ENCODE assay signal across 25 mouse cellular contexts in genomic region chr10:76036962-76037361, GRCm38 (mm10). TPM values are rescaled to one million over a fixed set of nuclear protein-coding genes. Genes with fewer than 3 reads are reported as not detected.
A peak's percentile ranks its signal among the peaks of the same experiment; 100 is the strongest.
DNase-seq lines count a peak whose midpoint lies in the region; ATAC-seq and TF ChIP-seq lines count a peak whose summit lies in the region.
"Had no signal": no experiment of that assay in that cellular context is flagged by ENCODE, and none has a peak within 500 bp of the region (broad histone marks: within the 10 kb centered on the region; RNA-seq: fewer than 3 reads in every experiment).

No protein-coding gene starts in this region.

- peaks cover 33% of the 10 kb centered on the region for H3K79me2 ChIP-seq in MEL (ENCODE audit: control insufficient read depth, insufficient read depth, low read length, poor library complexity)

- H3K9me3 ChIP-seq in E14TG2a.4 (ENCODE audit: low read length) (no peaks in the 10 kb centered on the region), ES-E14 (ENCODE audit: control insufficient read depth, insufficient read depth, low read depth, low read length) (no peaks in the 10 kb centered on the region), MEL (replicated peaks; ENCODE audit: insufficient read depth, low read length) (no peaks in the 10 kb centered on the region)
- no peaks in the 10 kb centered on the region for H3K9me3 ChIP-seq in limb, embryonic 10.5 days (replicated peaks)
- no peaks in the 10 kb centered on the region for H3K9me3 ChIP-seq in liver, embryonic 12.5 days (replicated peaks)
- H3K9me3 ChIP-seq in kidney, embryonic 15.5 days (replicated peaks) = no peaks in the 10 kb centered on the region
- H3K9me3 ChIP-seq: G1E had no signal

- peak in 1 of 2 experiments; percentile 59; a peak in 1 of 4 replicates for TF ChIP-seq EP300 in MEL (IDR thresholded peaks at IDR 0.05; ENCODE audit: low read depth in 1 of 2, low read length in 2 of 2)

- no peak for TF ChIP-seq RAD21 in MEL (IDR thresholded peaks at IDR 0.05; ENCODE audit: low read depth, low read length)

- in situ Hi-C loops in ES-E14 (cut with MboI; ENCODE audit: low sequenced_read_pairs in 2 of 2, unreplicated experiment in 2 of 2) = no loop called here

- H3K4me1 ChIP-seq in E14TG2a.4 (replicated peaks; ENCODE audit: low read depth, low read length) (peaks cover 75% of the 10 kb centered on the region), ES-E14 (ENCODE audit: control insufficient read depth in 2 of 2, insufficient read depth in 2 of 2, low read length in 2 of 2, poor library complexity in 1 of 2) (peaks cover 7 to 11% of the 10 kb centered on the region in 2 experiments), MEL (ENCODE audit: control insufficient read depth in 1 of 2, insufficient read depth in 2 of 2, low read length in 2 of 2) (peaks cover 4 to 10% of the 10 kb centered on the region in 2 experiments)
- H3K4me1 ChIP-seq in limb, embryonic 10.5 days = peaks cover 12% of the 10 kb centered on the region; the same call in 1 of the 2 replicates
- H3K4me1 ChIP-seq in liver, embryonic 12.5 days = peaks cover 41% of the 10 kb centered on the region
- H3K4me1 ChIP-seq in kidney, embryonic 15.5 days = peaks cover 14% of the 10 kb centered on the region

- H3K4me3 ChIP-seq in E14TG2a.4 (replicated peaks; ENCODE audit: low read length) = 0 out of 2 replicates have a peak overlapping the region, but pooled peaks have one; percentile 5
- peak overlapping the region in 1 of 2 experiments; percentile 30; a peak in 1 of 4 replicates for H3K4me3 ChIP-seq in ES-E14 (ENCODE audit: insufficient read depth in 1 of 2, low read depth in 1 of 2, low read length in 2 of 2, poor library complexity in 1 of 2, severe bottlenecking in 1 of 2)
- no peak overlapping the region for H3K4me3 ChIP-seq in MEL (ENCODE audit: control insufficient read depth in 1 of 2, insufficient read depth in 1 of 2, low read depth in 2 of 2, low read length in 2 of 2)
- no peak overlapping the region for H3K4me3 ChIP-seq in limb, embryonic 10.5 days
- H3K4me3 ChIP-seq in liver, embryonic 12.5 days = no peak overlapping the region
- no peak overlapping the region for H3K4me3 ChIP-seq in kidney, embryonic 15.5 days (replicated peaks)

- peak overlapping the region; percentile 38; the same call in 1 of the 2 replicates for H3K27ac ChIP-seq in ES-E14 (ENCODE audit: insufficient read depth, low read depth, low read length, poor library complexity, severe bottlenecking)
- no peak overlapping the region for H3K27ac ChIP-seq in MEL (ENCODE audit: control insufficient read depth, low read depth, low read length)
- no peak overlapping the region for H3K27ac ChIP-seq in limb, embryonic 10.5 days
- H3K27ac ChIP-seq in liver, embryonic 12.5 days = no peak overlapping the region
- no peak overlapping the region for H3K27ac ChIP-seq in kidney, embryonic 15.5 days

- H3K27me3 ChIP-seq in E14TG2a.4 (ENCODE audit: insufficient read depth, low read length) (no peaks in the 10 kb centered on the region), MEL (ENCODE audit: control insufficient read depth in 1 of 2, insufficient read depth in 2 of 2, low read length in 2 of 2) (no peaks in the 10 kb centered on the region)
- H3K27me3 ChIP-seq in limb, embryonic 10.5 days (ENCODE audit: low read depth, poor library complexity, severe bottlenecking) = no peaks in the 10 kb centered on the region
- no peaks in the 10 kb centered on the region for H3K27me3 ChIP-seq in liver, embryonic 12.5 days (replicated peaks)
- no peaks in the 10 kb centered on the region for H3K27me3 ChIP-seq in kidney, embryonic 15.5 days
- H3K27me3 ChIP-seq: CH12.LX, Patski had no signal

- H3K4me2 ChIP-seq in liver, embryonic 12.5 days = no peak overlapping the region
- H3K4me2 ChIP-seq in kidney, embryonic 15.5 days = no peak overlapping the region

- DNase-seq in ES-E14 (ENCODE audit: low read depth, low spot score) (no peak), MEL (ENCODE audit: low read depth, low spot score) (no peak)
- DNase-seq in limb, embryonic 10.5 days (ENCODE audit: low spot score) = peak; percentile 11
- DNase-seq in lung, adult 18-20 months = no peak
- DNase-seq: adrenal gland, adult 2 months; adrenal gland, adult 8-10 months; adrenal gland, postnatal 10 days; adrenal gland, postnatal 14 days; adrenal gland, postnatal 25 days; adrenal gland, postnatal 36 days; B cell, adult 2 months; cerebellum, adult 11 months; cerebellum, adult 11-12 months; cerebellum, adult 18-20 months; cerebellum, adult 2 months; cerebellum, adult 8-10 months had no signal

- no peak for TF ChIP-seq POLR2A in MEL (IDR thresholded peaks at IDR 0.05; ENCODE audit: control insufficient read depth in 1 of 2, insufficient read depth in 1 of 2, low read depth in 1 of 2, low read length in 2 of 2, poor library complexity in 1 of 2)

- 97% methylated on average over 5 of the region's 5 CpGs for WGBS in limb, embryonic 10.5 days
- 60% methylated on average over 5 of the region's 5 CpGs for WGBS in liver, embryonic 12.5 days (ENCODE audit: insufficient replicate concordance)
- WGBS in kidney, embryonic 15.5 days = 92% methylated on average over 5 of the region's 5 CpGs

- TF ChIP-seq CTCF in E14TG2a.4 (conservative IDR thresholded peaks at IDR 0.05; ENCODE audit: low read length) (no peak), MEL (IDR thresholded peaks at IDR 0.05 in 2 of 3, conservative IDR thresholded peaks at IDR 0.05 in 1 of 3; ENCODE audit: control insufficient read depth in 1 of 3, insufficient read depth in 1 of 3, low read depth in 2 of 3, low read length in 3 of 3, poor library complexity in 1 of 3, severe bottlenecking in 1 of 3) (no peak)

- ATAC-seq in liver, embryonic 12.5 days = no peak
- no peak for ATAC-seq in inflammation-experienced regulatory T-cells, adult 6 months
- no peak for ATAC-seq in kidney, embryonic 15.5 days (replicated peaks; ENCODE audit: low FRiP score)
- ATAC-seq: activated CD4-positive, CD25-positive, alpha-beta regulatory T cell, adult 4 months; CD4-positive, CD25-positive, alpha-beta regulatory T cell, adult 4 months; Patski had no signal

- H3K36me3 ChIP-seq in E14TG2a.4 (ENCODE audit: insufficient read depth, low read length) = peaks cover 71% of the 10 kb centered on the region
- H3K36me3 ChIP-seq in ES-E14 (ENCODE audit: control insufficient read depth, insufficient read depth, low read length, poor library complexity, severe bottlenecking) = peaks cover 34% of the 10 kb centered on the region
- peaks cover 10 to 22% of the 10 kb centered on the region in 2 experiments for H3K36me3 ChIP-seq in MEL (ENCODE audit: control insufficient read depth in 1 of 2, insufficient read depth in 2 of 2, low read length in 2 of 2)
- peaks cover 75% of the 10 kb centered on the region for H3K36me3 ChIP-seq in limb, embryonic 10.5 days
- peaks cover 65% of the 10 kb centered on the region for H3K36me3 ChIP-seq in liver, embryonic 12.5 days
- peaks cover 67% of the 10 kb centered on the region for H3K36me3 ChIP-seq in kidney, embryonic 15.5 days

- H3K9ac ChIP-seq in ES-E14 (ENCODE audit: insufficient read depth, low read depth, low read length, poor library complexity, severe bottlenecking) (peak overlapping the region; percentile 15; the same call in 1 of the 2 replicates), MEL (ENCODE audit: control insufficient read depth, low read depth, low read length, poor library complexity, severe bottlenecking) (no peak overlapping the region)
- H3K9ac ChIP-seq in liver, embryonic 12.5 days = no peak overlapping the region
- H3K9ac ChIP-seq in kidney, embryonic 15.5 days = no peak overlapping the region

TF ChIP-seq in ES-E14, 5 proteins besides CTCF, POLR2A, EP300 and RAD21:
- TF ChIP-seq HCFC1 (IDR thresholded peaks at IDR 0.05; ENCODE audit: borderline replicate concordance, insufficient read depth, low read length) (no peak), ZC3H11A (IDR thresholded peaks at IDR 0.05; ENCODE audit: borderline replicate concordance, low read depth, low read length) (no peak)
TF ChIP-seq in ES-E14: peak in this region for 0.

TF ChIP-seq in MEL, 35 proteins besides CTCF, POLR2A, EP300 and RAD21:
- TF ChIP-seq MYB (IDR thresholded peaks at IDR 0.05; ENCODE audit: low read depth, low read length) (peak; percentile 63; the same call in 1 of the 2 replicates), ETS1 (IDR thresholded peaks at IDR 0.05; ENCODE audit: low read depth, low read length) (0 out of 2 replicates have a peak, but pooled peaks have one; percentile 16), USF1 (IDR thresholded peaks at IDR 0.05; ENCODE audit: low read depth, low read length) (no peak)

RNA-seq across cellular contexts. Expression of gene Zfp280b, which starts 4.5 kb away (rescaled TPM):
- total RNA-seq in ES-E14 (2012; rRNA removed) = 22.1 and 31.6 TPM in 2 replicates
- total RNA-seq in MEL (2012; rRNA removed) = 7.9 and 9.0 TPM in 2 replicates
- 10 to 100 TPM in 1 of 2 experiments, not detected in 1; 18.6 TPM for polyA plus RNA-seq in MEL (2012; ENCODE audit: insufficient read depth in 1 of 2, insufficient read length in 2 of 2, low read depth in 1 of 2, low replicate concordance in 2 of 2, missing spikeins in 1 of 2)
- polyA plus RNA-seq in limb, embryonic 10.5 days (2016; fragmentation: Nextera tagmentation; extraction: Ambion mirVana) = 42.7 and 43.7 TPM in 2 replicates
- 17.5 and 21.0 TPM in 2 replicates for polyA plus RNA-seq in liver, embryonic 12.5 days (2016; fragmentation: Nextera tagmentation; extraction: Ambion mirVana)
- polyA plus RNA-seq in inflammation-experienced regulatory T-cells, adult 6 months (2017; shearing (Covaris generic)) = 10 to 100 TPM in 1 of 3 experiments, 1 to 10 TPM in 2; 9.6 to 10.3 (median 9.9) TPM
- polyA plus RNA-seq in kidney, embryonic 15.5 days (2015; fragmentation: Nextera tagmentation; extraction: Ambion mirVana) = 24.6 and 24.9 TPM in 2 replicates
